Mouse (Mus musculus) neural tube, embryonic 12.5 days (tissue): Measurements from ENCODE around the gene Chtop. TPM values are rescaled to one million over a fixed set of nuclear protein-coding genes. Genes with fewer than 3 reads are reported as not detected.

Experiments used
- ATAC-seq: fragments of 200-750 bp; cut with Nextera tagmentation; 2 replicates; pipeline ENCODE4 v1.8.0; 2017; ENCODE audit warnings: low read depth, mild to moderate bottlenecking, moderate TSS enrichment, moderate library complexity; ENCODE audit not compliant: low FRiP score
- H3K27ac ChIP-seq: fragments of 300-500 bp; sonication (generic); 2 replicates; pipeline ENCODE4 v1.5.1; 2016
- H3K27me3 ChIP-seq: fragments of 300-500 bp; sonication (generic); replicated peaks from 2 replicates; pipeline ENCODE4 v1.6.1; 2016; ENCODE audit warnings: mild to moderate bottlenecking
- H3K36me3 ChIP-seq: fragments of 300-500 bp; sonication (generic); 2 replicates; pipeline ENCODE4 v1.6.1; 2016; ENCODE audit warnings: mild to moderate bottlenecking
- H3K4me1 ChIP-seq: fragments of 300-500 bp; sonication (generic); 2 replicates; pipeline ENCODE4 v1.6.1; 2016
- H3K4me2 ChIP-seq: fragments of 300-500 bp; sonication (generic); replicated peaks from 2 replicates; pipeline ENCODE4 v1.6.1; 2016; ENCODE audit warnings: mild to moderate bottlenecking
- H3K4me3 ChIP-seq: fragments of 300-500 bp; sonication (generic); 2 replicates; pipeline ENCODE4 v1.5.1; 2016
- H3K9ac ChIP-seq: fragments of 300-500 bp; sonication (generic); 2 replicates; pipeline ENCODE4 v1.6.1; 2016; ENCODE audit warnings: mild to moderate bottlenecking
- H3K9me3 ChIP-seq: fragments of 300-500 bp; sonication (generic); 2 replicates; pipeline ENCODE4 v1.6.1; 2016; ENCODE audit warnings: mild to moderate bottlenecking
- WGBS: fragments of 180-500 bp; shearing (Covaris S2); methylation state at CpG from one replicate; pipeline ENCODE4 v1.1.7; 2016; 5-methylcytosine and 5-hydroxymethylcytosine counted together
- polyA plus RNA-seq: library from polyadenylated mRNA; unstranded; fragments of >200 nt; fragmentation: Nextera tagmentation; extraction: Ambion mirVana; gene quantifications from 2 replicates; pipeline ENCODE4 v1.2.1, GENCODE M21; 2016

Gene Chtop
- polyA plus RNA-seq, 1 experiment from 2014 or later = 215 TPM

DNA sequence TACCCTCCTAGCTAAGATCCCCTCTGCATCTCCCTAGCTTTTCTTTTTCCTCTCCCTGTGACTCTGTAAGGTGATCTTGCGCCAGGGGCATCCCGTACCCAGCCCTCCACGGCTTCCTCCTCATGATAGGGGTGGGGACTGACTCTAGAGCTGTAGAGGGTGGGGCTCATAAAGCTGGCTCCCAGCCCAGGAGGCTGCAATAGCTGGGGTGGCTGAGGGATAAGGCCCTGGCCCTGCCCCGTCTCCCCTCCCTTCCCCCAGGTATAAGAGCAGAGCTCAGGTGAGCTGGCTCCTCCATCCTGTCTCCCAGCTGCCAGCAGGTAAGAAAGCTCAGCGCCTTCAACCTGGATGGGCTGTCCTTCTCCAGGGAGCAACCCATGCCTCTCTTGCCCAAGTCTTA is 17.3 kb upstream of the Chtop start, which contains the start of gene S100a14:
Gene S100a14, plus strand, starts transcription at position 277 of the 400 bp plus-strand sequence.
- ATAC-seq = no peak

DNA sequence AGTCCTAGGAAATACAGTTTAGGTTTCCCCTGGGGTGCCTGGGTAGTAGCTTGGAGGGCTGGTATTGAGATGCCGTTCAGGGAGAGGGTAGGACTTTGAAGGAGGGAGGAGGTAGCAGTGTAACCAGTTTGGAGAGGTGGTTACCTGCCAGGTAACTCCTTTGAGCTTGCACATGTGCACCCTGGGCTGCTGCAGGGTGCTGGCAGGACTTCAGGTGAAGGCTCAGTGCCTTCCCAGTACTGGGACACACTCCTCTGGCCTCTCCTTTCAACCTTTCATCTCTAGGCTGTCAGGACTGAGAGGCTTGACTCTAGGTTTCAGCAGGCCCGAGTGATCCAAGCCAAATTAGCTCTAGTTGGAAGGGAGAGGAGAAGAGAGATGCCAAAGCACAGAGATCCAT is 16.8 kb upstream of the Chtop start:
- no peaks in the 10 kb centered on the region for H3K36me3 ChIP-seq
- H3K4me3 ChIP-seq = no peak overlapping the region
- ATAC-seq = no peak
- WGBS = 78% methylated on average over 2 of the region's 2 CpGs
- no peak overlapping the region for H3K9ac ChIP-seq
- no peak overlapping the region for H3K4me2 ChIP-seq
- H3K27ac ChIP-seq = no peak overlapping the region
- H3K27me3 ChIP-seq = no peaks in the 10 kb centered on the region
- no peaks in the 10 kb centered on the region for H3K9me3 ChIP-seq
- H3K4me1 ChIP-seq = no peaks in the 10 kb centered on the region

More for the DNA sequence above, 17.3 kb upstream of the Chtop start, which contains the start of gene S100a14:
- H3K4me2 ChIP-seq = no peak within 1 kb of the TSS
- H3K27ac ChIP-seq = no peak within 1 kb of the TSS
- 78% methylated on average over 5 of the region's 5 CpGs for WGBS
- H3K27me3 ChIP-seq = no peaks in the 10 kb centered on the region
- no peak within 1 kb of the TSS for H3K4me3 ChIP-seq
- H3K4me1 ChIP-seq = no peaks in the 10 kb centered on the region
- H3K9ac ChIP-seq = no peak within 1 kb of the TSS
- no peaks in the 10 kb centered on the region for H3K9me3 ChIP-seq
- H3K36me3 ChIP-seq = no peaks in the 10 kb centered on the region

- Histone ChIP-seq H3K27me3 (no peaks in the 10 kb centered on the region), H3K9ac (no peak overlapping the region), H3K4me1 (no peaks in the 10 kb centered on the region), H3K27ac (no peak overlapping the region), H3K4me3 (no peak overlapping the region), H3K36me3 (no peaks in the 10 kb centered on the region), H3K9me3 (no peaks in the 10 kb centered on the region), H3K4me2 (no peak overlapping the region)
- ATAC-seq = no peak
- WGBS = 67% methylated on average over 4 of the region's 4 CpGs
Measured at GRCm38 (mm10) chr3:90525421-90525820, 16.1 kb upstream of the Chtop start.

- H3K27ac ChIP-seq = no peak overlapping the region
- ATAC-seq = no peak
- H3K4me2 ChIP-seq = no peak overlapping the region
- H3K4me1 ChIP-seq = peaks cover 14% of the 10 kb centered on the region
- no peak overlapping the region for H3K4me3 ChIP-seq
- H3K9me3 ChIP-seq = no peaks in the 10 kb centered on the region
- 84% methylated on average over 4 of the region's 4 CpGs for WGBS
- H3K36me3 ChIP-seq = no peaks in the 10 kb centered on the region
- H3K27me3 ChIP-seq = peaks cover 22% of the 10 kb centered on the region
- H3K9ac ChIP-seq = no peak overlapping the region
Measured at GRCm38 (mm10) chr3:90517711-90518110, 8.4 kb upstream of the Chtop start.

GRCm38 (mm10) chr3:90515789-90516188 is 6.5 kb upstream of the Chtop start:
- Histone ChIP-seq H3K9ac (no peak overlapping the region), H3K36me3 (no peaks in the 10 kb centered on the region), H3K9me3 (no peaks in the 10 kb centered on the region), H3K4me3 (no peak overlapping the region), H3K4me1 (peaks cover 14% of the 10 kb centered on the region), H3K4me2 (no peak overlapping the region), H3K27ac (no peak overlapping the region), H3K27me3 (peaks cover 22% of the 10 kb centered on the region)
- WGBS = 83% methylated on average over 4 of the region's 4 CpGs
- no peak for ATAC-seq

GRCm38 (mm10) chr3:90515242-90515641 is 5.9 kb upstream of the Chtop start:
- 40% methylated on average over 1 of the region's 1 CpGs for WGBS
- H3K36me3 ChIP-seq = no peaks in the 10 kb centered on the region
- no peaks in the 10 kb centered on the region for H3K9me3 ChIP-seq
- H3K4me1 ChIP-seq = peaks cover 14% of the 10 kb centered on the region
- no peak overlapping the region for H3K9ac ChIP-seq
- H3K27ac ChIP-seq = no peak overlapping the region
- H3K27me3 ChIP-seq = peaks cover 22% of the 10 kb centered on the region
- H3K4me2 ChIP-seq = peak overlapping the region; percentile 66
- H3K4me3 ChIP-seq = 0 out of 2 replicates have a peak overlapping the region, but pooled peaks have one; percentile 26
- no peak for ATAC-seq

GRCm38 (mm10) chr3:90514691-90515090 is 5.4 kb upstream of the Chtop start:
- Histone ChIP-seq H3K27me3 (peaks cover 22% of the 10 kb centered on the region), H3K9ac (no peak overlapping the region), H3K36me3 (no peaks in the 10 kb centered on the region), H3K4me3 (peak overlapping the region; percentile 26; the same call in 1 of the 2 replicates), H3K4me2 (peak overlapping the region; percentile 66), H3K27ac (no peak overlapping the region), H3K9me3 (no peaks in the 10 kb centered on the region), H3K4me1 (peaks cover 14% of the 10 kb centered on the region)
- ATAC-seq = peak; percentile 65; the same call in 1 of the 2 replicates
- under 1% methylated on average over 10 of the region's 10 CpGs for WGBS

DNA sequence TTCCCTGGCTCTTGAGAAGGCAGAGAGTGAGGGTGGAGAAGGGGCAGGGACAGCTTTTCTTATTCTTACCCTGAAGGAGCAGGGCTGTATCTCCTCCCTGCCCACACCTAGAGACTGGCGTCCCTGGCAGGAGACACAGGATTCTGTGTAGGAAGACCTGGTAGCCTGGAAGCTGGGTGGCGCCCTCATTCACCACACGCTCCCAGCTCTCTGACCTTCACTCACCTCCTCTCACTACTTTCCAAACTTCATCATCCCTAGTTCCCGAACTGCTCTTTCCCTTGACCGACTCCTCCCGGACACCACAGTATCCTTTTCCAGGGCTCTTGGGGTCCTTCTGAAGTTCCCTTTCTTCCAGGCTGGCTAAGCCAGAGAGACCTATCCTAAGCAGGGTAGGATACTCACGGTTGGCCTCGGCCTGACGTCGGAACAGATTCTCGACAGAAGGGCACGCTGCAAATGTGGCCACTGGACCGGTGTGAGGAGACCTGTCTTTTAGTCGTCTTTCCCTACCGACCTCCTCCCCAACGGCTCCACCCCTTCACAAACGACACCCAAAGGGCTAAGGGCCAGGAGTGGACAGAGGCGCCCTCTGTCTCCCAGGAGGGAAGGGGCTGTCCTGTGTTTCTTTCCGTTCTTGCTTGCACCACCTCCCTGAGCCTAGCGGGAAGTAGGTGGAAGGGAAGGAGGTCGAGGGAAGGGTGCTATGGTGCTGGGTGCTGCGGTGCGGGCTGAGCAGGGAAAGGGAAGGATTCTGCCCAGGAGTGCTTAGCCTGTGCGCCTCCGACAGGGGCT is 4.7 kb upstream of the Chtop start, which contains the start of the genes S100a1 and S100a13:
Gene S100a1, minus strand, starts transcription at position 597 of the 795 bp plus-strand sequence.
Gene S100a13, plus strand, starts transcription at position 640 of the 795 bp plus-strand sequence.
- H3K4me2 ChIP-seq = peak within 1 kb of the TSS; percentile 66
- peak within 1 kb of the TSS; percentile 26 for H3K4me3 ChIP-seq
- WGBS = 3% methylated on average over 25 of the region's 25 CpGs
- no peaks in the 10 kb centered on the region for H3K9me3 ChIP-seq
- 0 out of 2 replicates have a peak within 1 kb of the TSS, but pooled peaks have one; percentile 2 for H3K9ac ChIP-seq
- no peak within 1 kb of the TSS for H3K27ac ChIP-seq
- ATAC-seq = 0 out of 2 replicates have a peak, but pooled peaks have one; percentile 13
- no peaks in the 10 kb centered on the region for H3K36me3 ChIP-seq
- H3K4me1 ChIP-seq = peaks cover 14% of the 10 kb centered on the region
- H3K27me3 ChIP-seq = peaks cover 22% of the 10 kb centered on the region

DNA sequence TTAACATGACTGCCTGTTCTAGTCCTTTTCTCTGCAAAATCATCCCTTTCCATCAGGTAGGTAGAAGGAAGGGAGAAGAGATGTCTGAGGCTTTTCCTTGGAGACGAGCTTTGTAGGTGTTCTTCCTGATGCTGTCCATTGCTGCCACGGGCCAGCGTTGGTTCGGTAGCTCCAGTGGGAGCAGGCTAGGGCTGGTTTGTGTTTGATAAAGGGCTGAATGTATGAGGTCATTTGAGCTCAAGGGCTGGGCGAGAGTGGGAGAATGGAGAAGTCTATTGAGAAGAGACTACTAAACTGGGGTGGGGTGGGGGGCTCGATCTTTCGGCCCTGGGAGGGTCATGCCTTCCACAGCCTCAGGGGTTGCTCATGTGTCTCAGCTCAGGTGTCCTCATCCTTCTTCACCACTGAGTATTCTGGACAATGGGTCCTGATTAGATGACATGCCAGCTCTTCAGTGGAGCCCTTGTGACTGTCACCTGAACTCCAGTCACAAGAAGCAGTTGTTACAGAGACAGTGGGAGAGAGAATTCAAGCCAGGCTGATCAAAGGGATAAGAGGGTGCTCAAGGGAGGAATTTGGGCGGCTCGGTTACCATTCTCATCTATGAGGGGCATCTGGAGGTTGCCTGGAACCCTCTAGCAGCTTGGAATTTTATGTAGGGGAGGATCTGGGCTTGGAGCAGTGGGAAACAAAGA is 3.8 kb upstream of the Chtop start:
- no peaks in the 10 kb centered on the region for H3K36me3 ChIP-seq
- H3K9ac ChIP-seq = no peak overlapping the region
- H3K4me3 ChIP-seq = no peak overlapping the region
- WGBS = 75% methylated on average over 9 of the region's 9 CpGs
- H3K27ac ChIP-seq = no peak overlapping the region
- peak overlapping the region; percentile 66; the same call in 1 of the 2 replicates for H3K4me2 ChIP-seq
- no peaks in the 10 kb centered on the region for H3K9me3 ChIP-seq
- H3K4me1 ChIP-seq = peaks cover 17% of the 10 kb centered on the region
- ATAC-seq = no peak
- H3K27me3 ChIP-seq = peaks cover 22% of the 10 kb centered on the region

DNA sequence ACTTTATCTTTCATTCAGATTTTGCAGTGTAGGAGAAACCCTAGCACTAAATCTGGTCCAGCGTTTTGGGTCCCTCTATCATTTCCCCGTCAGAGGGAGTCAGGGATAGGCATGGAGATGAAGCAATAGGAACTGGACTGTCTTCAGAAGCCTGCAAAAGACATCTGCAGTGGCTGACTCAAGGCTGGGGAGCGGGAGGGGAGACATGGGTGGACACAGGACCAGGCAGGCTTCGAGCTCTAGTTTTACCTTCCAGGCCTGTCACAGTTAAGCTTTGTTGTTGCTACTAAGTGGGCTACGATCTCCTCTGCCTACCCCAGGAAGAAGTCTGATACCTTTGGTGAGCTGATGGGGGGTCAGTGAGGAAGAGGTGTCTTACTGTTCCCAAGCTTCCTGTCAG is 3.0 kb upstream of the Chtop start:
- Histone ChIP-seq H3K9ac (no peak overlapping the region), H3K27me3 (peaks cover 22% of the 10 kb centered on the region), H3K27ac (no peak overlapping the region), H3K4me3 (no peak overlapping the region), H3K4me1 (peaks cover 25% of the 10 kb centered on the region), H3K9me3 (no peaks in the 10 kb centered on the region), H3K36me3 (peaks cover 4% of the 10 kb centered on the region), H3K4me2 (no peak overlapping the region)
- WGBS = 88% methylated on average over 5 of the region's 5 CpGs
- no peak for ATAC-seq

GRCm38 (mm10) chr3:90509747-90510123 is 437 bp upstream of the Chtop start:
- Histone ChIP-seq H3K4me1 (peaks cover 22% of the 10 kb centered on the region), H3K9ac (no peak overlapping the region), H3K4me3 (peak overlapping the region; percentile 99), H3K27me3 (peaks cover 17% of the 10 kb centered on the region), H3K4me2 (peak overlapping the region; percentile 47), H3K36me3 (peaks cover 28% of the 10 kb centered on the region), H3K9me3 (no peaks in the 10 kb centered on the region), H3K27ac (no peak overlapping the region)
- ATAC-seq = peak; percentile 42
- WGBS = 26% methylated on average over 2 of the region's 2 CpGs

DNA sequence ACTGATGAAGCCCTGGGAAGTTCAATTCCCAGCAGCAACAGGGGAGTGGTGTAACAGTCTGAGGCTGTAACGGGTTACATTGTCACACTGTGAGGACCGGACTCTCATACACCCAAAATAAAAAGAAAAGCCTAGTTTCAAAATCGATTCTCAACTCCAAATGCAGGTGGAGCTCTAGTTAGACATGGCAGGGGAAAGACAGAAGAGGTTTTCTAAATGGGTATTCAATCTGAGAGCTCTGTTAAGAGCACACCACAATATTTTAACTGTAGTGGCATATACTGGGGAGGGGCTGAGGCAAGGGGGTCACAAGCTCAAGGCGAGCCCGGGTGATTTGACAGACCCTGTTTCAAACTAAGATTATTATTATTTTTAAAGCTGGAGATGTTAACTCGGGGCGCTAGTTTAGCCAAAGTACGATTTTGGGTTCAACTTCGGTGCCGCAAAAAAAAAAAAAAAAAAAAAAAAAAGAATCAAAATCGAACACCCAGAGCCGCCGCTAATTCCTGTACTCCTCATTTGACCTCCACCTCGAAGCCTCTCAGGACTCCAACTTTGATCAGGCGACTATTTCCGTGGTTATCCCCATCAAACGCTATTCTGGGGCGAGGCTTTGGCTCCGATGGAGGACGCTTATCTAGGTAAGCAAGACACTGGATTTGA is 880 bp downstream of the Chtop start:
- H3K36me3 ChIP-seq = peaks cover 39% of the 10 kb centered on the region
- 4% methylated on average over 20 of the region's 20 CpGs for WGBS
- peaks cover 13% of the 10 kb centered on the region for H3K4me1 ChIP-seq

More for the DNA sequence above, 880 bp downstream of the Chtop start:
- H3K27ac ChIP-seq = peak overlapping the region; percentile 92; the same call in 1 of the 2 replicates
- H3K27me3 ChIP-seq = peaks cover 5% of the 10 kb centered on the region
- H3K9me3 ChIP-seq = no peaks in the 10 kb centered on the region
- peak overlapping the region; percentile 99 for H3K9ac ChIP-seq
- peak overlapping the region; percentile 84 for H3K4me2 ChIP-seq
- peak overlapping the region; percentile 99 for H3K4me3 ChIP-seq
- no peak for ATAC-seq
